Mouse (Mus musculus) lung, adult 2 months (tissue): ENCODE results near the gene 1810037I17Rik.
A peak's percentile ranks its signal among the peaks of the same experiment; 100 is the strongest.

Source experiments
- CTCF ChIP-seq: fragments of 200-500 bp; IDR thresholded peaks from 2 replicates; pipeline ENCODE4 v1.5.1; 2011; ENCODE audit warnings: mild to moderate bottlenecking, low read length, control low read depth; ENCODE audit not compliant: insufficient read depth
- POLR2A ChIP-seq: fragments of 200-500 bp; IDR thresholded peaks from 2 replicates; pipeline ENCODE4 v1.6.1; 2011; ENCODE audit warnings: low read depth, mild to moderate bottlenecking, control low read depth, low read length, borderline replicate concordance; ENCODE audit errors: extremely low read depth

GRCm38 (mm10) chr3:122939215-122939614 lies 15.2 kb downstream of the 1810037I17Rik start:
- TF ChIP-seq CTCF (peak; percentile 26; the same call in 1 of the 2 replicates), POLR2A (no peak)
